Mouse (Mus musculus) liver, adult 2 months (tissue): ENCODE data around the gene Gprc5c.

Source experiments
- CTCF ChIP-seq: fragments of 200-500 bp; IDR thresholded peaks from 2 replicates; pipeline ENCODE4 v1.5.1; 2011; ENCODE audit warnings: low read depth, low read length, control low read depth
- POLR2A ChIP-seq: fragments of 200-500 bp; IDR thresholded peaks from 2 replicates; pipeline ENCODE4 v1.6.1; 2011; ENCODE audit warnings: low read length, control low read depth; ENCODE audit not compliant: insufficient read depth; ENCODE audit errors: extremely low read depth

DNA sequence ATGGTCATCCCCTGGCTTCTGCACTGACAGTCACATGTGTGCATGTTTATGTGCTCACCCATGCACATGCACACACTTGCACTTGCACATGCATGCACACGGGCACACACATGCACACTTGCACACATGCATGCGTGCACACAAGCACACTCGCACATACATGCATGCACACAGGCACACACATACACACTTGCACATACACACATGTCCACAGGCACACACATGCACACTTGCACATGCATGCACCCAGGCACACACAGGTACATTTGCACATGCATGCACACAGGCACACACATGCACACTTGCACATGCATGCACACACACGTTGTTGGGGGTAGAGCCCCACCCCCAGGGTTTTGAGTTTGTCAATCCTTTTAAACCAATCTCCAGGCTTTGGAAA is 34.0 kb upstream of the Gprc5c start:
- no peak for TF ChIP-seq CTCF
- TF ChIP-seq POLR2A, result no peak
